Mouse (Mus musculus) MEL (cell line): ENCODE measurements around the gene Zcchc24. TPM values are rescaled to one million over a fixed set of nuclear protein-coding genes. Genes with fewer than 3 reads are reported as not detected.

Source experiments
- DNase-seq: peaks from one replicate; pipeline ENCODE4 v3.0.0; 2011; ENCODE audit warnings: low read depth, low spot score
- H3K27ac ChIP-seq: 2 replicates; pipeline ENCODE4 v1.5.1; 2012; ENCODE audit warnings: low read depth, mild to moderate bottlenecking, control low read depth, low read length, moderate library complexity; ENCODE audit not compliant: control insufficient read depth
- H3K27me3 ChIP-seq, 2 experiments: fragments of 150-350 bp in 1 of 2; sonication (generic) in 1 of 2; 2 replicates each; pipeline ENCODE4 v1.6.1; 2012; ENCODE audit warnings: low read length in 2 of 2, mild to moderate bottlenecking in 2 of 2, improper control_type of control experiment in 1 of 2, moderate library complexity in 1 of 2; ENCODE audit not compliant: insufficient read depth in 2 of 2, control insufficient read depth in 1 of 2
- H3K36me3 ChIP-seq, 2 experiments: 2 replicates each; pipeline ENCODE4 v1.6.1; 2012 to 2014; ENCODE audit warnings: low read length in 2 of 2, improper control_type of control experiment in 1 of 2, inconsistent platforms in 1 of 2, mild to moderate bottlenecking in 1 of 2; ENCODE audit not compliant: insufficient read depth in 2 of 2, control insufficient read depth in 1 of 2
- H3K4me1 ChIP-seq, 2 experiments: fragments of 150-350 bp in 1 of 2; sonication (generic) in 1 of 2; 2 replicates each; pipeline ENCODE4 v1.6.1; 2012; ENCODE audit warnings: low read length in 2 of 2, improper control_type of control experiment in 1 of 2, mild to moderate bottlenecking in 1 of 2; ENCODE audit not compliant: insufficient read depth in 2 of 2, control insufficient read depth in 1 of 2
- H3K4me3 ChIP-seq, 2 experiments: fragments of 150-350 bp in 1 of 2; sonication (generic) in 1 of 2; 2 replicates each; pipeline ENCODE4 v1.5.1; 2012; ENCODE audit warnings: low read depth in 2 of 2, low read length in 2 of 2, mild to moderate bottlenecking in 2 of 2, moderate library complexity in 2 of 2, control low read depth in 1 of 2, improper control_type of control experiment in 1 of 2; ENCODE audit not compliant: control insufficient read depth in 1 of 2, insufficient read depth in 1 of 2
- H3K79me2 ChIP-seq: 2 replicates; pipeline ENCODE4 v1.6.1; 2012; ENCODE audit warnings: mild to moderate bottlenecking, low read length, moderate library complexity; ENCODE audit not compliant: control insufficient read depth, poor library complexity, insufficient read depth
- H3K9ac ChIP-seq: 2 replicates; pipeline ENCODE4 v1.6.1; 2012; ENCODE audit warnings: low read depth, mild to moderate bottlenecking, control low read depth, low read length, moderate library complexity; ENCODE audit not compliant: control insufficient read depth, poor library complexity, severe bottlenecking
- H3K9me3 ChIP-seq: fragments of 150-350 bp; sonication (generic); replicated peaks from 2 replicates; pipeline ENCODE4 v1.6.1; 2012; ENCODE audit warnings: mild to moderate bottlenecking, low read length, improper control_type of control experiment, moderate library complexity; ENCODE audit not compliant: insufficient read depth
- BHLHE40 ChIP-seq: IDR thresholded peaks from 2 replicates; pipeline ENCODE4 v1.6.1; 2012; ENCODE audit warnings: low read depth, mild to moderate bottlenecking, inconsistent platforms, low read length, improper control_type of control experiment, borderline replicate concordance
- CHD1 ChIP-seq: IDR thresholded peaks from 2 replicates; pipeline ENCODE4 v1.6.1; 2012; ENCODE audit warnings: low read depth, mild to moderate bottlenecking, inconsistent platforms, low read length, improper control_type of control experiment
- CHD2 ChIP-seq: IDR thresholded peaks from 2 replicates; pipeline ENCODE4 v1.6.1; 2011; ENCODE audit warnings: low read length, improper control_type of control experiment
- CTCF ChIP-seq, 3 experiments: IDR thresholded peaks in 2 of 3; conservative IDR thresholded peaks in 1 of 3; 2 replicates each; pipeline ENCODE4 v1.5.1; 2011 to 2012; ENCODE audit warnings: low read length in 3 of 3, low read depth in 2 of 3, mild to moderate bottlenecking in 2 of 3, improper control_type of control experiment in 1 of 3, inconsistent platforms in 1 of 3, mixed read lengths in 1 of 3, moderate library complexity in 1 of 3; ENCODE audit not compliant: control insufficient read depth in 1 of 3, insufficient read depth in 1 of 3, poor library complexity in 1 of 3, severe bottlenecking in 1 of 3
- ELF1 ChIP-seq: IDR thresholded peaks from 2 replicates; pipeline ENCODE4 v1.6.1; 2014; ENCODE audit warnings: low read depth, mild to moderate bottlenecking, inconsistent platforms, low read length, improper control_type of control experiment, moderate library complexity
- EP300 ChIP-seq, 2 experiments: IDR thresholded peaks; 2 replicates each; pipeline ENCODE4 v1.6.1; 2011; ENCODE audit warnings: improper control_type of control experiment in 2 of 2, low read length in 2 of 2, low read depth in 1 of 2, mild to moderate bottlenecking in 1 of 2
- GABPA ChIP-seq: IDR thresholded peaks from 2 replicates; pipeline ENCODE4 v1.6.1; 2012; ENCODE audit warnings: low read depth, mild to moderate bottlenecking, inconsistent platforms, low read length, improper control_type of control experiment, moderate library complexity
- GATA1 ChIP-seq: IDR thresholded peaks from 2 replicates; pipeline ENCODE4 v1.6.1; 2011; ENCODE audit warnings: low read depth, low read length, improper control_type of control experiment
- KAT2A ChIP-seq: conservative IDR thresholded peaks from 2 replicates; pipeline ENCODE4 v1.6.1; 2012; ENCODE audit warnings: low read depth, low read length, improper control_type of control experiment, inconsistent platforms
- MAZ ChIP-seq: IDR thresholded peaks from 2 replicates; pipeline ENCODE4 v1.6.1; 2012; ENCODE audit warnings: low read depth, mild to moderate bottlenecking, inconsistent platforms, low read length, improper control_type of control experiment
- MYB ChIP-seq: IDR thresholded peaks from 2 replicates; pipeline ENCODE4 v1.6.1; 2011; ENCODE audit warnings: mild to moderate bottlenecking, low read depth, low read length, improper control_type of control experiment
- MYC ChIP-seq: IDR thresholded peaks from 2 replicates; pipeline ENCODE4 v1.6.1; 2011; ENCODE audit warnings: low read depth, mild to moderate bottlenecking, low read length, improper control_type of control experiment, moderate library complexity
- NELFE ChIP-seq: IDR thresholded peaks from 2 replicates; pipeline ENCODE4 v1.6.1; 2011; ENCODE audit warnings: low read depth, low read length, improper control_type of control experiment
- NRF1 ChIP-seq: IDR thresholded peaks from 2 replicates; pipeline ENCODE4 v1.6.1; 2014; ENCODE audit warnings: low read depth, mild to moderate bottlenecking, inconsistent platforms, low read length, improper control_type of control experiment, moderate library complexity; ENCODE audit not compliant: poor library complexity, insufficient read depth, severe bottlenecking
- POLR2AphosphoS2 ChIP-seq: IDR thresholded peaks from 2 replicates; pipeline ENCODE4 v1.6.1; 2011; ENCODE audit warnings: low read length, improper control_type of control experiment
- RAD21 ChIP-seq: IDR thresholded peaks from 2 replicates; pipeline ENCODE4 v1.6.1; 2011; ENCODE audit warnings: mild to moderate bottlenecking, low read depth, low read length, improper control_type of control experiment
- SIN3A ChIP-seq: IDR thresholded peaks from 2 replicates; pipeline ENCODE4 v1.6.1; 2012; ENCODE audit warnings: low read length, improper control_type of control experiment, inconsistent platforms
- TBP ChIP-seq: IDR thresholded peaks from 2 replicates; pipeline ENCODE4 v1.8.0; 2011; ENCODE audit warnings: low read depth, low read length, improper control_type of control experiment
- UBTF ChIP-seq: IDR thresholded peaks from 2 replicates; pipeline ENCODE4 v1.6.1; 2012; ENCODE audit warnings: low read depth, mild to moderate bottlenecking, inconsistent platforms, low read length, improper control_type of control experiment, moderate library complexity, borderline replicate concordance; ENCODE audit not compliant: insufficient read depth
- USF1 ChIP-seq: IDR thresholded peaks from 2 replicates; pipeline ENCODE4 v1.6.1; 2014; ENCODE audit warnings: low read depth, mild to moderate bottlenecking, inconsistent platforms, low read length, improper control_type of control experiment, moderate library complexity
- USF2 ChIP-seq, 2 experiments: IDR thresholded peaks; 2 replicates each; pipeline ENCODE4 v1.6.1; 2011 to 2012; ENCODE audit warnings: improper control_type of control experiment in 2 of 2, low read length in 2 of 2, borderline replicate concordance in 1 of 2, inconsistent platforms in 1 of 2, low read depth in 1 of 2, mild to moderate bottlenecking in 1 of 2; ENCODE audit not compliant: insufficient read depth in 1 of 2
- ZC3H11A ChIP-seq: IDR thresholded peaks from 2 replicates; pipeline ENCODE4 v1.6.1; 2012; ENCODE audit warnings: low read depth, mild to moderate bottlenecking, inconsistent platforms, low read length, improper control_type of control experiment
- ZKSCAN1 ChIP-seq: IDR thresholded peaks from 2 replicates; pipeline ENCODE4 v1.6.1; 2012; ENCODE audit warnings: low read depth, mild to moderate bottlenecking, inconsistent platforms, low read length, improper control_type of control experiment, moderate library complexity
- ZNF384 ChIP-seq: IDR thresholded peaks from 2 replicates; pipeline ENCODE4 v1.6.1; 2012; ENCODE audit warnings: low read depth, mild to moderate bottlenecking, inconsistent platforms, low read length, improper control_type of control experiment
- polyA plus RNA-seq, 2 experiments: library from polyadenylated mRNA; stranded (reverse) in 1 of 2; unstranded in 1 of 2; fragments of >175 nt in 1 of 2; fragments of >200 nt in 1 of 2; gene quantifications; 2 replicates each; pipeline versions ENCODE4 v1.2.1 to v1.2.4; 2012; ENCODE audit warnings: low replicate concordance in 2 of 2, low read depth in 1 of 2; ENCODE audit not compliant: insufficient read length in 2 of 2, insufficient read depth in 1 of 2, missing spikeins in 1 of 2
- total RNA-seq: library from RNA; depleted of rRNA; stranded (reverse); fragments of 300-350 nt; gene quantifications from 2 replicates; pipeline ENCODE4 v1.2.3, GENCODE M21; 2012

The Zcchc24 gene
- total and polyA plus RNA-seq, 3 experiments, result 2.3 to 8.7 TPM; not detected in 1

DNA sequence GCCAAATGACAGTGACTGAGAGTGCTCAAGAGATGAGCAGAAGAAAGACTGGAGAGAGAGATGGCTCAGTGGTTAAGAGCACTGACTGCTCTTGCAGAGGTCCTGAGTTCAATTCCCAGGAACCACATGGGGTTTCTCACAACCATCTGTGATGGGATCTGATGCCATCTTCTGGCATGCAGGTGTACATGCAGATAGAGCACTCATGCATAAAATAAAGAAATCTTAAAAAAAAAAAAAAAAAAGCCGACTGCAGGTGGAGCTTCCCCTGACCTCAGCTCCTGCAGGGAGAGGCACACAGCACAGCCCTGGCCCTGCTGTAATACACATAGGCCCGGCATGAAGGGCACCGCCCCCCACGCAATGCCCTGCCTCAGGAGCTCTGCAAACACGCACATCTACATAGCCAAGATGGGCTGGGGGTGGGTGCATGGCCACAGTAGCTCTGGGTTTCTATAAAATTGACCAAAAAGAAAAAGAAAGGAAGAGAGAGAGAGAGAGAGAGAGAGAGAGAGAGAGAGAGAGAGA lies 26.9 kb downstream of the Zcchc24 start:
- no peak overlapping the region for H3K9ac ChIP-seq
- H3K4me3 ChIP-seq, result no peak overlapping the region
- TF ChIP-seq MYB, result no peak
- peak; percentile 67 for TF ChIP-seq ZNF384
- TF ChIP-seq, all 39 proteins: peak for 1
- DNase-seq, result no peak
- H3K27ac ChIP-seq, result no peak overlapping the region
- H3K4me1 ChIP-seq, result no peaks in the 10 kb centered on the region
- no peaks in the 10 kb centered on the region for H3K79me2 ChIP-seq
- H3K27me3 ChIP-seq, result no peaks in the 10 kb centered on the region
- no peaks in the 10 kb centered on the region for H3K36me3 ChIP-seq
- H3K9me3 ChIP-seq, result no peaks in the 10 kb centered on the region

DNA sequence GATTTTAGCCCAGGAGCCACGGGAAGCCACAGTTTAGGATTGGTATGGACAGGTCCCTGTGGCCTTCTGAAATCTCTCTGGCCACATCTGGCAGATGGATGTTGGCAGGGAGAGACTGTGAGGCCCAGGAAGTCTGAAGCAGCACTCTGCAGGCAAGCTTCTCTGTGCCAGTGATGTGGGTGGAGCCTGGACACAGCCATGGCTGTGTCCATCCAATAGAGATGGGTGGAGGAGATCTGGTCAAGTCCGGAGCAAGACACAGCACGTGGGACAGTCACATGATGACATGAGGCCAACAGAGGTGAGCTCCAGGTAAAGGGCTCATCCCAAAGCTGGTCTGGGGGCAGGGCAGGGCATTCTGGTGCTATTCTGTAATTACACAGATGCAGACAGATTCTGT lies 27.6 kb downstream of the Zcchc24 start:
- H3K4me1 ChIP-seq, result no peaks in the 10 kb centered on the region
- TF ChIP-seq GABPA (no peak), CHD2 (no peak), ELF1 (no peak), MYB (no peak), KAT2A (no peak)
- TF ChIP-seq, all 39 proteins: peak for 0
- no peaks in the 10 kb centered on the region for H3K27me3 ChIP-seq
- H3K27ac ChIP-seq, result no peak overlapping the region
- no peak for DNase-seq
- no peaks in the 10 kb centered on the region for H3K36me3 ChIP-seq
- no peak overlapping the region for H3K4me3 ChIP-seq
- no peaks in the 10 kb centered on the region for H3K9me3 ChIP-seq
- H3K79me2 ChIP-seq, result no peaks in the 10 kb centered on the region
- no peak overlapping the region for H3K9ac ChIP-seq

- H3K9me3 ChIP-seq, result no peaks in the 10 kb centered on the region
- no peak for DNase-seq
- no peak overlapping the region for H3K4me3 ChIP-seq
- no peak overlapping the region for H3K27ac ChIP-seq
- no peaks in the 10 kb centered on the region for H3K4me1 ChIP-seq
- H3K9ac ChIP-seq, result no peak overlapping the region
- H3K36me3 ChIP-seq, result no peaks in the 10 kb centered on the region
- H3K27me3 ChIP-seq, result no peaks in the 10 kb centered on the region
- TF ChIP-seq BHLHE40 (no peak), UBTF (no peak), RAD21 (no peak), CTCF (IDR thresholded peaks at IDR 0.05 in 2 of 3, conservative IDR thresholded peaks at IDR 0.05 in 1 of 3; ENCODE audit: control insufficient read depth in 1 of 3, insufficient read depth in 1 of 3, low read depth in 2 of 3, low read length in 3 of 3, poor library complexity in 1 of 3, severe bottlenecking in 1 of 3) (no peak), MAZ (no peak), USF1 (no peak), MYC (no peak), USF2 (IDR thresholded peaks at IDR 0.05; ENCODE audit: borderline replicate concordance in 1 of 2, insufficient read depth in 1 of 2, low read depth in 1 of 2, low read length in 2 of 2) (no peak), GATA1 (no peak), MYB (no peak), CHD1 (no peak), POLR2AphosphoS2 (no peak), EP300 (IDR thresholded peaks at IDR 0.05; ENCODE audit: low read depth in 1 of 2, low read length in 2 of 2) (no peak), NRF1 (no peak), ZKSCAN1 (no peak), ZC3H11A (no peak), SIN3A (no peak), NELFE (no peak), TBP (no peak)
- H3K79me2 ChIP-seq, result no peaks in the 10 kb centered on the region
These were observed 28.8 kb downstream of the Zcchc24 start for GRCm38 (mm10) chr14:25739957-25740565.
